Mouse (Mus musculus) left cerebral cortex, adult 9 months (tissue): ENCODE measurements around the gene Cyth4.
A peak's percentile ranks its signal among the peaks of the same experiment; 100 is the strongest.

Experiments used
- DNase-seq, 2 experiments: peaks; one replicate each; pipeline ENCODE4 v3.0.0; 2022; ENCODE audit warnings: low spot score in 2 of 2

Cyth4 gene

DNA sequence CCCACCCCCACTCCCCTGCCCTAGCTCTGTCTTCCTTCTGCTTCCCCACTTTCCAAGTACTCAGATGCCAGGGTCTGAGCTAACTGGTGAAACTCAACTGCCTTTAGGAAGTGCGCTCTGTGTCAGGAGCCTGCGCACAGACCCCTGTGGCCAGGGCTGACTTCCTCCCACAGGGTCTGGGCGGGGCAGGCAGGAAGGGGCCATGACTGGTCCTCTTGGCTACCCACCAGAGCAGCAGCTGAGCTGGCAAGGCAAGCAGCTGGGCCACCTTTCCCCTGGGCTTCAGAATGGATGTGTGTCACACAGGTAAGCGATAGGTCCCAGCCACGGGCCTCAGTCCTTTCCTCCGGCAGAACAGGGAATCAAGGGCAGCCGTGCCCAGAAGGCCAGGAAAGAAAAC, at the start of gene Cyth4:
Cyth4 (plus strand) TSS at position 134 of the 400 bp plus-strand sequence.
- peak in 1 of 2 experiments; percentile 44 for DNase-seq

DNA sequence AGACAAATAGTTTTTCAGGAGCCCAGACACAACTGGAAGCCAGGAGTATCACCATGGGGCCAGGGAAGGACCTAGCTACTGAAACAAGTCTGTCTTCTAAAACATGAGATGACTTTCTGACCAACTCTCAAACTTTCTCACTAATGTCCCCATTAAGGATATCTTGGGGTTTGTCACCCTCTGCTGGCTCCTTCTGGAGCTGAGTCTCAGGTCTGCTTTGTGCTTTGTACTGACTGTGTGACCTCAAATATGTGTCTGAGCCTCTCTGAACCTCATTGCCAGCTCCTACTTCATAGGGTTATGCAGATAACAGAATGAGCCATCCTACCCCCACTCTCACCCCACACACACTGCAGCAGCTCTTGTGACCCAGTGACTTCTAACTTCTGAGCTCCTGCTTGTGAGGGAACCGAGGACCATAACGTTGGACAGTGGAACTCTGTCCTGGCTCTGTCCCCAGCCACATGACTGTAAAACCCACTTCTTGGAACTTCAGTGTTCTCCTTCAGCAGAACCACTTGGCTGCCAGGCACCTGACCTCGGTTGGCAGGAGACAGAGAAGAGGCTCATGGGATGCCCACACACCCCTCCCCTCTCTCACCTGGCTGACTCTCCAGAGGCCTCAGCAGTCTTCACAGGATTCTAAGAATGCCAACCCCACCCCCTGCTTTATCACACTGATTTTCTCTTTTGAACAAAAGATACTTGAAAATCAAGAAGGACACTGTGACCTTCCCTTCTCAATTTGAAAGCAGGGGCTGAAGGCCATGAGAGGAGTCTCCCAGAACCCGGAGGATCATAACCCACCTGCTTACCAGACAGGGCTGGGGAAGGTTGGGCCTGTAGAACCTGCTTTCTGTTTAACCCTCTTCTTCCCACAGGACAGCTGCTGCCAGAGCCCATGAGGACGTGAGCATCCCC, 49.2 kb upstream of the Cyth4 start:
- no peak for DNase-seq

DNA sequence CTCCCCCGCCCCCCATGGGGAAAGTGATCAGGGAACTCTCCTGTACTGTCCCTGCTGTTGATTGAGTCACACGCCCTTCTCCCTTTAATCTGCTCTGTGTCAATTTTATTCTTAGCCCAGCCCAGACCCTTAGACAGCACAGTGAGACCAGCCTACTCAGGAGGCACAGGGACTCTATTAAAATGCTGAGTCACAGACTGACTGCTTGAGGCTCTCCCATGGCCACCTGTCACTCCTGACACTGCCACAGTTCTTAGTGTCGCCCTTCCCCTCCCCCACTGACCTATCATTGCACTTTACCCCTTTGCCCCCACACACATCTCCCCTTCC, 48.5 kb upstream of the Cyth4 start:
- DNase-seq, result no peak

DNA sequence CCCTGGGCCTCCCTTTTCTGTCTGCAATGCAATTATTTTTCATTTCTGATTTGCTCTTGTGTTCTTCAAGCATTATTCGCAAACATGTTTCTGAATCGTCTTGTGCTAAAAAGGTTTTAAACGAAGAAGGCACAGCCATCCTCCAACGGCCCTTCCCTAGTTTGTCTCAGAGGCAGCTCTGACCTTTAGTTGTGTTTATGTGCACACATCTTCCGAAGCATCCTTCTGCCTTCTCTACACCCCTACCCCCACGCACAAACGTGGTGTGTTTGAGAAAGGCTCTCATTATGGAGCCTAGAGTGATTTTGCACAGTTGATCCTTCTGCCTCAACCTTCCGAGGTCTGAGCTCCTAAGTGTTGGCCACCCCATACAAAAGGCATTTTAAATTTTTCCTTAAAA, 48.1 kb upstream of the Cyth4 start:
- DNase-seq, result no peak

DNA sequence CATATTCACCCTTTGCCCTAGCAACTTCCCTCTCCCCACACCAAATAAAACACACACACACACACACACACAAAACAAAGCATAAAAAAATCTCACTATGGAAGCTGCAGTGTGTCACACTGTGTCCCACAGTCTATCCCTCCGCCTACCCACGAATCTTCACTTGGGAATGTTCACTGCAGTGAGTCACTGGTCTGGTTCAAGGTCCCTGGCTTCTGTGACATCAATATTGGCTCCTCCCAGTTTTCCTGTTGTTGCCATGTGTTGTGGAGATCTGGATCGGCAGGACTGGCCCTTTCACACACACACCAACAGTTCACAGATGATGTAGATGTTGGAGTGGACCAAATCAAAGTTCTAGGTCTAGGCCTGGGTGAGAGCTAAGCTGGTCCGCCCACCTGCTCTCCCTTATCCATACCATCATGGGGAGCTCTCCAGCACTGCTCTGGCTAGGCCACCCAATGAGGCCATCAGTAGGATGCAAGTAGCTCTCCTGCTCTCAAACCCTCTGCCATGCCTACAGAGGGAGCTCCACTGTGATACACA, 47.6 kb upstream of the Cyth4 start:
- DNase-seq, result no peak

DNA sequence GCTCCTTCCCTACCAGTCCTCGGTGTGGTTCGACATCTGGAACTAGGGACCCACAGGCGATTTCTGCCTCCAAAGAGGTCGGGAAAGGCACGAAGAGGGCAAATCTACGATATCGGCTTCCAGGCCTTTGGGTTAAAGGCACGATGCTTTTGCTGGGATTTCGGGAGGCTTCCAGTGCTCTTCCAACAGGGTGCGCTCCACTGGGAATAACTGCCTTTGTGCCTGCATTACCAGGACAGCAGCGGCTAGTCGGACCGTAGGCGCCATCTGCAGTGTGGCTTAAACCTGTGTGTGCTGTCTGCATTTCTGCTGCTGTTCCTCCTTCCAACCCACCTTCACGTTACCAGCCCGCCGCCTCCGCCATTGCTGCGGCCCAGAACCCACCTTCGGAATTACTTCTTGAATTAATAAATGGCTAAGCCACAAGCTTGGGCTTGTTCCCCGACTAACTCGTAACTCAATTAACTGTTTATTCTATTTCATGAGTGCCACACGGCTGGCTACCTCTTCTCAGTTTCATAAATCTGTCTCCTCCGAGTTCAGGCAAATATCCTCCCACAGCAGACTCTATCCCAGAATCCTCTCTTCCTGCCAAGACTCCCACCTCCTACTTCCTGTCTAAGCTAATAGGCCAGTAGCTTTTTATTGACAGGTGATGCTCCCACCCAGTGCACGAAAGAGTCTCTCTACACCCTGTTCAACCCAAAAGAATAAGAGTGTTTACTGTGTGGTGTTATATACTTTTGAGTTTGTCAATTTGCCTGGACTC, 42.1 kb upstream of the Cyth4 start:
- DNase-seq, result no peak

DNA sequence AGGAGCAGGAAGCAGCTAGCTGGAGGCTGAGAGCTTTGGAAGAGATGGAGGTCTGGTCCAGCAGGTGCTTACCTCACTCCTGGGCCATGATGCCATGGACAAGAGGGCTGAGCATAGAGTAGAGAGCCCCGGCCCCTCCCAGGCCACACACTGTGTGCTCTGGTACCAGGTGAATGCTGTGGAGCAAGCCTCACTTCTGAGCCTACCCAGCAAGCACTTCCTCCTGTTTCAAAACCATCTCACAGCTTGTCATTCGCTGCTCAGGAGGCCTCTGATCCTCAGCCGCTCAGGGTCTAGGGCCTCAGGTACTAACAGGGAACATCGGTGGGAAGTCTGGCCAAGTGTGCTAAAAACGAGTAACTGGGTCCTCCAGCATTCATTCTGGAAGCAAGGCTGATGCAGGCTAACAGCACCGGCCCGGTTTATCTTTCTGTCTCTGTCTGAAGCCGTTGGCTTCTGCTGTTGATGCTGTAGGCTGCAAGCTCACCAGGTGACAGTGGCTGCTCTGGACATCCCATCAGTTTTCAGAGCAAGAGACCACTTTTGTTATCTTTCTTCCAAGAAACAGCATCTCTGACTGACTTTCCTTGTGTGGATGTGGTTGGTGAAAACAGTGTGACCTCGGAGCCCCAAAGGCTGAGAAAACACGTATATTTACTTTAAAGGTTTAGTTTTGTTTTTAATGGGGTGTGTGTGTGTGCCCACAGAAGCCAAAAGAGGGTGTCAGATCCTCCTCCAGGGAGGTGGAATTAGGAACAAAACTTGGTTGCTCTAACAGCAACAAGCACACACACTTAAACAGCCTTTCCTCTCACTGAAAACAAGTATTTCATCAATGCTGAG, 38.9 kb upstream of the Cyth4 start:
- DNase-seq, result no peak

DNA sequence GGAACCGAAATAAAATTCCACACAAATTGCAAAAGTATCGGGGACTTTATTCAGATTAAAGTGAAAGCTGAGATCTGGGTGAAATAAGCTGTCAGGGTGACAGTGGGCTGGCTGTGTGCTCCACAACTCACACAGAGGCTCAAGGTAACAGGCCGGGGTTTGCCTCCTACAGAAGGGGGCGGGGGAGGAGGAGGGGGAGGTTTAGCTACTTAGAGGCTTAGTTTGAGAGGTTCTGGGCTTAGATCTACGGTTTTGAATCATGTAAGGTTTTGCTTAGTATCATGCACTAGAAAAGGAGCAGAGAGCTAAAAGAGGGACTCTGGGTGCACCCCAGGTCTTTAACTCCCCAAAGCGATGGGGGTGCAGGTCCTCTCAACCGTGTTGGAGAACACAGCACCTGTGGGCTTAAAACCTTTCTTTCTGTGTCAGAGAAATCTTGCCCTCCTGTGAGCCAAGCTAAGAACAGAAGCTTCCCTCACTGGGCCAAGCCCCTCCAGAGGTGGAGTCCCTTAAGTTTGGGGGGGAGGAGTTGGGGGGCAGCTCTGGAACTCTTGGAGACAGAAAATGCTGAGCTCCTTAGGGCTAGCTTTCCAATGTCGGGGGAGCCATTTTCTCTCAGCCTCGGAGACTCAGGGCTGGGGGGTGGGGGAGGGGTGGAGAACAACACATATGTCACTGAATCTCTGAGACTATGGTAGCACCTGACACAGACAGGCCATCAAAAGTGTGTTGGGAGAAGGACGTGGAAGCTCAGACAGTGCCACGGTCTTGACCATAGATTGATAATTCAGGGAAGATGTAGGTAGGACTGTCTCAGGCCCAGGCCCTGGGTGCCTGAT, 37.5 kb upstream of the Cyth4 start:
- DNase-seq, result no peak

DNA sequence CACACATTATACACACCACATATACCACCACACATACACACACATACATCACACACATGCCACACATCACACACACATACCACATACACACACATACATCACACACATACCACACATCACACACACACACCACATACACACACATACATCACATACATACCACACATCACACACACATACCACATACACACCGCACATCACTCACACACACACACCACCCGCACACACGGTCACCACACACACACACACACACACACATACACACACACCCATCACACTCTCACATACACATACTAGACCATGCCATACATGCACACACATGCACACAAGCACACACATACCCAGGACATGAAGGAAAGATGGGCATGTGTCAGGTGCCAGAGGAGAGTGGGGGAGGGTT, 33.5 kb upstream of the Cyth4 start:
- DNase-seq, result no peak

DNA sequence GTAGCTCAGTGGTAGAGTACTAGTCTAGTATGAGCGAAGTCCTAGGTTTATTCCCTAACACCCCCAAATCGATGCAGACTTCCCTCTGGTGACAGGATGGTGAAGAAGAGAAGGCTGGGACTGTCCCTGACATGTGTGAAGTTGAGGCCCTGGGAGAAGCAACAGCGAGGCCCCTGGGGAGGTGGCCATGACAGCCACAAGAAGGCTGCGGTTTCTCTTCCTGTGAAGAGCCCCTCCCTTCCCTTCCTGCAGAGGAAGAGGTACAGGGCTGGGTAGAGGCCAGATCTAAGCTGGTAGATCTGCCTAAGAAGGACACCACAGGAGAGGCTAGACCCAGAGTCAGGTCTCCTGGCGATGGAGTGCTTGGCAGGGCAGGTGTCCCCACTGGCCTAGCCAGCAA, 32.9 kb upstream of the Cyth4 start:
- no peak for DNase-seq

DNA sequence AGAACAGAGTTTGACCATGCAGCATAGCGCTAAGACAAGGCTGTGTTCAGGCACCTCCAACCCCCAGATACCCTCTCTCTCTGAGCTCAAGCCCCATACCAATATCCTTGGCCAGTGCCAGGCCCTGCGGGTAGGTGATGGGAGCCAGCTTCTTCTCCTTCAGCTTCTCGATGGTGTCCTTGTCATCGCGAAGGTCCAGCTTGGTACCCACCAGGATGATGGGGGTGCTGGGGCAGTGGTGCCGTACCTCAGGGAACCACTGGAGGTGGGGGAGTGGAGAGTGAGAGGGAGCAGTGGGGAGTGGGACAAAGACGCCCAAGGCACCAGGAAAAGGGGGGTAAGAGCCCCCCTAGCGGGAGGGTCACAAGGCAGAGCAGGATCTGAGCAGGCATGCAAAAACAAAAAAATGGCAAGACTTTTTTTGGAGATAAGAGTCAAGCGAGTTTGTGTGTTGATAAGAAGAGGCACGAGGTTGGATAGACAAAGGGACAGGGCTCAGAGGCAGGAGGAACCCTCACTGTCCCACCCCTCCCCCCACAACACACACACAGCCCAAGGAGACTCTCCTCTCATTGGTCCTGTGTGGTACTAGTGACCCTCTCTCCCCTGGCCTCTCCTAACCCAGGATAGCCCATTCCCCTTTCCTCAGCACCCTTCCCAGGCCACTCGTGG, 31.9 kb upstream of the Cyth4 start:
- no peak for DNase-seq

DNA sequence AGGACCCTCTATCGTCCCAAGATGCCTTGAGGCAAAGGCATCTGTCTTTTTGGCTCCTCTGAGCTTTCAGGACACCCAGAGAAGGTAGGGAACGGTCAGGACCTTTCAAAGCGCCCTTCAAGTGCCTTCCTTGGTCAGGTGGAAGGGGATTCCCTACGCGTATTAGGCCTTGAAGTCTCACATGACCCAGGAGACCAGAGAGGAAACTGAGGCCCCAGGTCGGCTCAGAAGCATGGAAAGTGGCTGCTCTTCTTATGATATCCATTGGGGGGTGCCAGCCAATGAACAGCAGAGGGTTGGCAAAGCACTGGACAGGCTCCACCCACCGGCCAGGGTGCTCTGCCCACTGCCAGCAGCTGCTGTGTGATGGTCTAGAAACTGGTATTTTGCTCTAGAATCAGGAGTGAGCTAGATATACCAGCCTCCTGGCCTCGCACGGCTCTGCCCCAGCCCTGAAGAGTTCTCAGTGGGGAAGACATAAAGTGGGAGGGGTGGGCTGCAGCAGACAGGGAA, 29.2 kb upstream of the Cyth4 start:
- no peak for DNase-seq

DNA sequence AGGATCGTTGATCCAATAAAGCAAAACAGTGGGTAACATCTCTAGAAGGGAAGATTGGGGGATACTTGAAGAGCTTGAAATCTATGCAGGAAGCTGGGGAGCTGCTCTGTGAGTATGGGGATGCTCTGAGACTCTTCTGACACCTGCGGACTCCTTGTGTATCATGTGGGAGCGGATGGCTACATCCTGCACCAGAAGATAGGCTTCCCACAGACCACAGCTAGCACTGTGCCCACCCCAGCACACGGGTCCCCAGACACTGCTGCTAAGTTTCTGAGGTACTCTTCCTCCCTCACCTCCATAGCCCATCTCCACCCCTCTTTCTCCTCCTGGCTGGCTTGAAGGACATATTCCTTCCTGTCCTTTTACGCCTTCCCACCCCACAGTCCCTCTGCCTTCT, 26.7 kb upstream of the Cyth4 start:
- no peak for DNase-seq

DNA sequence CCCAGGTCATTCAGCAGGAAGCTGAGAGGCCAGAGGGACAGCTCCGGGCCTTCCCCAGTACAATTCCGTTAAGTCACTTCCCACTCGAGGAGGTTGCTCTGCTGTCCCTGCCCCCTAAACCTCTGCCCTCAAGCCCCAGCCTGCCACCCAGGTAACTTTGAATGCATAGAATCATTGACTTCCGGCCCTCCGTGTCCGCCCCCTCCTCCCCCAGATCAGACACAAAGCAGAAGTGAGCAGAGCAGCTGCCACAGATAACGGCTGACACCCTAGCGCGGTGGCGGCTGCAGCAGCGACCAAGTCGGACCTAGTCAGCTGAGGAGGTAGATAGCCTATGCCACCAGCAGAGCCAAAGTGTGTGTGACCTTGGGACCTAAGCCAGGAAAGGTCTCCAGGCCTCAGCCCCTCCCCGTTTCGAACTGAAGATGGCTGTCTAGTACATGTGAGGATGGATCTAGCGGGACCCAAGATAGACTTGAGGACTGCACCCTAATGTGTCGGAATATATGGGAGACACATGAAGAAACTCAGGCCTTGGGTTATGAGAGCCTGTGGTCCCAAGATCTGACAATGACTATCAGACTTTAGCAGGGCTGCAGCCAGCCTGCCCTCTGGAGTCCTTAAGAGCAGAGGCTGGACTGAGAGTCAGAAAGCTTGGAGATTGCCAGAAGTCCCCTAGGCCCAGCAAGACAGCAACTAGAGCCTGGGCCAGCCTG, 25.1 kb upstream of the Cyth4 start:
- DNase-seq, result no peak

DNA sequence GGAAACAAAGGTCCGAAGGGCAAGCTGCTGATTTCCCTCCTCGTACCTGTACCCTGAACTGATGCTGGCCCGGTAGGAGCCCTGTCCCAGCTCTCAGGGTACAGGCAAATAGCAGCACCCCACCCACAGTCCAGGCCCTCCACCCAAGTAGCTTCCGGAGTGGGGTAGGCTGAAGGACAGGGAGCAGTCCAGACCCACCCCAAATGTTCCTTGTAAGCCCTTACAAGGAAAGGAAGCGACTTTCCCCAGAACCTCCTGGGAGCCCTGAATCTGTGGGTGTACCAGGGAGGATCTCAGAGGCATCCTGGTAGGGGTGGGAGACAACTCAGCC, 24.6 kb upstream of the Cyth4 start:
- DNase-seq, result no peak

DNA sequence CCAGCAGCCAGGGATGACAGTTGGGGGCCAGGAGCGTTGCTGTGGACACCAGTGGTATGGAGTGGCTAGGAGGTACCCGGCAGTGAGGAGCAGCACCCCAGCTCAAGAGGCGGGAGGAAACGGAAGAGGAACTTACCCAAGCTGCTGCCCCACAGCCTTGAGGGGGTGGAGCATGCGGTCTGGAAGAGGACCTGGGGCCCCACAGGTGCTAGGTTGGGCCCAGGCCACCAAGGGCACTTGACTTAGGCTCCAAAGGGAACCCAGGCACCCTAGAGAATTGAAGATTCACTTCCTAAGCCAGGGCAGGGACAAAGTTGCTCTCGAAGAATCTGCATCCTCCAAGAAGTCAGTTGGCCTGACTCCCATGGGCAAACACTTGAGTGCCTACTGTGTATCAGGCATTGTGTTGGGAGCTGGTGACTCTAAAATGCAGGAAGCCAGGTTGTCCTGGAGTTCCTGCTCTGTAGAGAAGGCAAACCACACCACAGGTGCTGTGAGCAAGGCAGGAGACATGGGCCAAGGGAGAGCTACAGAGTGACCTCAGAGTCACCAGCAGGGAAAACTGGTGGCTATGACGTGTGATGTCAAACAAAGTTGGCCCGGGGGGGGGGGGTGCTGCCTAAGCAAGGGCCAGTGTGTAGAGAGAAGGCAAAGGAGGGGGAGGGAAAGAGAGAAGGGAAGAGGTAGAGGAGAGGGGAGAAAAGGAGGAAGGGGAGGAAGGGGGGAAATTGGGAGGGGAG, 24.0 kb upstream of the Cyth4 start, which contains the start of gene Rac2:
Rac2 (minus strand) TSS at position 126 of the 740 bp plus-strand sequence.
- no peak for DNase-seq

DNA sequence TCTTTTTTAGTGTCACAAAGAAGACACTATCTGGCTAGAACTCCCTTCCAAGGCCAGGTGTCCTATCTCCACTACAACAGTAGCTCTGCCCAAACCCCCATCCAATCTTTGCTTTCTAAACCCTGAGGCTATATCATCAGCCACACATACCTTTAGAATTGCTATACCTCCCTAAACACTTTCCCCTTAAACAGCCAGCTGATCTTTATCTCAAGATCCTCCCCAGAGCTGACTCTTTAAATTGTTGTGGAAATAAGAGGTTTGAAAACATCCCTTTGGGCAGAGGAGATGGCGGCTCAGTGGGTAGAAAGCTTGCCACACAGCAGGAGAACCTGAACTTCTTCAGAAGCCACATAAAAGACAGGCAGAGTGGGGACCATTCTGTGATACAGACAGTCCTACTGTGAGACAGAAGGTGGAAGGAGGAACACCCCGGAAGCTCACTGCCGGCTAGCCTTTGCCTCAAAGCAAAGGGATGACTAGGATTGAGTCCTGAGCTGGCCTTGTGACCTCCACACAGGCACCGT, 20.5 kb upstream of the Cyth4 start:
- DNase-seq, result no peak

DNA sequence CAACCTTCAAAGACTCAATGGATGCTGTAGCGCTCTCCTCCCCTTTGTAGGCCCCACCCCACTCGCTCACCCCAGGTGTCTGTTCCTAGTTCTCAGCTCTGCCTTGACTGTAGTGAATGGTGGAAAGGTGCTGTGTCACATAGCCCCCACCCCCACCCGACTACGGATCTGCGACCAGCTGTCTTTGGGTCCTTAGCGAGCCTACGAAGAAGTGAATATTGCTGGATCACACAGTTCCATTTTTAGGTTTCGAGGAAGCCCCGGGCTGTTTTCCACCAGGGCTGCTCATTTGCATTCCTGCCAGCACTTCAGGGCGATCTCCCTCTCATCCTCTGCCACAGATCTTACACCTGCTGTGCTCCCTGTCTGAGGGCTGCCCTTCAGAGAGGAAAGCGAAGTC, 13.5 kb upstream of the Cyth4 start:
- peak in 1 of 2 experiments; percentile 26 for DNase-seq

DNA sequence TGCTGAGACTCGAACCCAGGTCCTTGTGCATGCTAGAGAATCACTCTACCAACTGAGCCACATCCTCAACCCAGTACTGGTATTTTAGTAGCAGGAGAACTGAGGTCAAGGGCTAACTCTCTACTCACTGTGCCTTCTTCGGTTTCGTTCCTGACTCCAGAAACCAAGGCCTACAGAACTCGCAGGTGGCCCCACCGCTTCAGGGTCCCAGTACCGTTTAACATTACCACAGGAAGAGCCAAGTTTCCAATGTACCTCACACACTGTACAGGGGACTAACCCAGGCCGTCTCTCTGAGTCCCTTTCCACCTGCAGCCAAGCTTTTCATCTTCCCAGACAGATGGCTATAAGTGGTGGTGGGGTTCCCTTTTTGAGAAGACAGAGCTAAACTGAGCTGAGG, 11.4 kb upstream of the Cyth4 start:
- DNase-seq, result no peak
